Mouse (Mus musculus) midbrain, embryonic 13.5 days (tissue): ENCODE results near the gene Erbin. TPM values are rescaled to one million over a fixed set of nuclear protein-coding genes. Genes with fewer than 3 reads are reported as not detected.

Source experiments
- ATAC-seq: fragments of 200-750 bp; cut with Nextera tagmentation; 2 replicates; pipeline ENCODE4 v1.8.0; 2017; ENCODE audit warnings: mild to moderate bottlenecking, moderate TSS enrichment, moderate library complexity
- H3K27ac ChIP-seq: fragments of 300-500 bp; sonication (generic); 2 replicates; pipeline ENCODE4 v1.5.1; 2015; ENCODE audit warnings: inconsistent platforms, mild to moderate bottlenecking, moderate library complexity
- H3K27me3 ChIP-seq: fragments of 300-500 bp; sonication (generic); 2 replicates; pipeline ENCODE4 v1.6.1; 2015; ENCODE audit warnings: mild to moderate bottlenecking, inconsistent platforms
- H3K36me3 ChIP-seq: fragments of 300-500 bp; sonication (generic); 2 replicates; pipeline ENCODE4 v1.6.1; 2015; ENCODE audit warnings: mild to moderate bottlenecking, inconsistent platforms
- H3K4me1 ChIP-seq: fragments of 300-500 bp; sonication (generic); replicated peaks from 2 replicates; pipeline ENCODE4 v1.6.1; 2015; ENCODE audit warnings: inconsistent platforms
- H3K4me2 ChIP-seq: fragments of 300-500 bp; sonication (generic); replicated peaks from 2 replicates; pipeline ENCODE4 v1.6.1; 2015; ENCODE audit warnings: moderate library complexity, mild to moderate bottlenecking, inconsistent platforms
- H3K4me3 ChIP-seq: fragments of 300-500 bp; sonication (generic); replicated peaks from 2 replicates; pipeline ENCODE4 v1.5.1; 2015; ENCODE audit warnings: mild to moderate bottlenecking, inconsistent platforms
- H3K9ac ChIP-seq: fragments of 300-500 bp; sonication (generic); replicated peaks from 2 replicates; pipeline ENCODE4 v1.6.1; 2015; ENCODE audit warnings: mild to moderate bottlenecking, inconsistent platforms
- H3K9me3 ChIP-seq: fragments of 300-500 bp; sonication (generic); 2 replicates; pipeline ENCODE4 v1.6.1; 2016; ENCODE audit warnings: mild to moderate bottlenecking, inconsistent platforms
- WGBS: fragments of 180-500 bp; shearing (Covaris S2); methylation state at CpG from one replicate; pipeline ENCODE4 v1.1.7; 2015; 5-methylcytosine and 5-hydroxymethylcytosine counted together
- polyA plus RNA-seq: library from polyadenylated mRNA; unstranded; fragments of >200 nt; fragmentation: Nextera tagmentation; extraction: Ambion mirVana; gene quantifications from 2 replicates; pipeline ENCODE4 v1.2.1, GENCODE M21; 2015

The Erbin gene
- polyA plus RNA-seq, 1 experiment from 2014 or later, result 12.0 TPM

DNA sequence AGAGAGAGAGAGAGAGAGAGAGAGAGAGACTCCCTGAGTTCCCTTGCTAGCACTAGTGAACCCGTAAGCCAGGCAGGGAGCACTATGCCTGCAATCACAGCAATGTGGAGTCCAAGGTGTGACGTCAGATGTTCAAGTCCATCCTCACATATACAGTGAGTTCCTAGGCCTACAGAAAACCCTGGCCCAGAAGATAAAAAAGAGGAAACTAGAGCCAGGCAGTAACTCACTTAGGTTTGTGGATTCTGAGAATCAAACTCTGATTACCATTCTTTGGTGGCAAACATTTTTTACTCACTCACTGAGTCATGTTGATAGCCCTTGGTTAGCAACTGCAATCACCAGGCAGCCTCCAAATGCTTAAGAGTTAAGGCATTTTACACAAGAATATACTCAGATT, 72.7 kb downstream of the Erbin start:
- no peaks in the 10 kb centered on the region for H3K27me3 ChIP-seq
- H3K4me2 ChIP-seq, result no peak overlapping the region
- H3K9ac ChIP-seq, result no peak overlapping the region
- WGBS, result 82% methylated on average over 2 of the region's 2 CpGs
- no peak overlapping the region for H3K4me3 ChIP-seq
- H3K36me3 ChIP-seq, result peaks cover 34% of the 10 kb centered on the region
- no peaks in the 10 kb centered on the region for H3K4me1 ChIP-seq
- no peak for ATAC-seq
- no peak overlapping the region for H3K27ac ChIP-seq
- H3K9me3 ChIP-seq, result no peaks in the 10 kb centered on the region

DNA sequence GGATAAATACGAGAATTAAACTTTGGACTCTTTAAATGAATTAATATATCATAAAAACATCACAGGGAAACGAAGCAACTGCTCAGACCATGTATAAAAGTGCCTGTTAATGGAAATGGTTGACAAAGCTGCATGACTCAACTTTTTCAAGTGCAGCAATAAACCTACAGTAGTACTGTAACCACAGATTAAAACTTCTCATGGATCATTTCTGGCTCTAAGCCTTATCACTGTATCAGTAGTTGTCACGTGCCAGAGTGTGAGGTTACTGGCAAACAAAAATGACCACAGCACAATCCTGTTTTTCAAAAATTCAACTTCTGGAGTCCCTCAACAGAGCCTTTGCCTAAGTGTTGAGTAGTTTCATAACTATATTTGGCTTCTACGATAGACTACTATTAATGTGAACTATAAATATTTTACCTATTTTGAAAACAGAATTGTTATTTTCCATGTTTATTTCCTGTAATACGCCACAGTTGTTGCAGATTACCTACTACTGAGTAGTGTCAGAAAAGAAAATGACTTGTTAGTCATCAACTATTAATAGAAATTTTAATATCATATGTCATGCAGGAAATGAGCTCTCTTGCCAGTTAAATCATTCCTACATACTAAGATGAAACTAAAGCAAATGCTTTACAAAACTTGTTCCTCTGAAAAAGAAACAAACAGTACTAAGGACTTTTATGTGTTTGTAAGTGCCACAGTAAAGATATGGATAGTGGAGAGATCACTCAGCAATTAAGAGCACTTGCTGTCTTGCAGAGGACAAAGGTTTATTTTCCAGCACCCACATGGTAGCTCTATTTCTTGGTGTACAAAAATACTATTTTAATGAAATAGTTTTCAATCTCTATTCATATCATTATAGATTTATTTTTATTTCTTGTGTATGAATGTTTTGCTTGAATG, 78.8 kb downstream of the Erbin start:
- no peaks in the 10 kb centered on the region for H3K4me1 ChIP-seq
- no peak overlapping the region for H3K4me3 ChIP-seq
- no peak overlapping the region for H3K27ac ChIP-seq
- H3K9me3 ChIP-seq, result no peaks in the 10 kb centered on the region
- 96% methylated on average over 5 of the region's 5 CpGs for WGBS
- peaks cover 63% of the 10 kb centered on the region for H3K36me3 ChIP-seq
- no peak overlapping the region for H3K9ac ChIP-seq
- H3K4me2 ChIP-seq, result no peak overlapping the region
- H3K27me3 ChIP-seq, result no peaks in the 10 kb centered on the region
- ATAC-seq, result no peak

DNA sequence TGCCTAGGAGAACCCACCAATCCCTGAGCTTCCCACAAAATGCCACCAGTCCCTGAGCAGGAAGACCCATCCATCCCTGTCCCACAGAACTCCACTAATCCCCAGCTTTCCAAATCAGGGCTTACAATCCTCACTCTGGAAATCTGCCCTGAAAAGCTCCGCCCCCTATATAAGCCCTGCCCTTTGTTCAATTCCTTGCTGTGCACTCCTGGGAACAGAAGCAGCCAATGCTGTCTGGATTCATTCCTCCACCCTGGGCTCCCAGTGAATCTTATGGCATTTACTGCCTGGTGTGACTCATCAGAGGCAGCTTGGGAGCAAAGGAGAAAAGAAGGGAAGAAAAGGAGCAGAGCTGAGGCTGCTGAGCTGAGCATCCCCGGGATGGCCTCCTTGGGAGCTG, 81.7 kb downstream of the Erbin start:
- no peaks in the 10 kb centered on the region for H3K4me1 ChIP-seq
- 60% methylated on average over 2 of the region's 2 CpGs for WGBS
- H3K36me3 ChIP-seq, result peaks cover 63% of the 10 kb centered on the region
- H3K27me3 ChIP-seq, result no peaks in the 10 kb centered on the region
- 0 out of 2 replicates have a peak, but pooled peaks have one; percentile 40 for ATAC-seq
- H3K4me3 ChIP-seq, result no peak overlapping the region
- H3K9me3 ChIP-seq, result no peaks in the 10 kb centered on the region
- no peak overlapping the region for H3K27ac ChIP-seq
- H3K9ac ChIP-seq, result no peak overlapping the region
- H3K4me2 ChIP-seq, result no peak overlapping the region

DNA sequence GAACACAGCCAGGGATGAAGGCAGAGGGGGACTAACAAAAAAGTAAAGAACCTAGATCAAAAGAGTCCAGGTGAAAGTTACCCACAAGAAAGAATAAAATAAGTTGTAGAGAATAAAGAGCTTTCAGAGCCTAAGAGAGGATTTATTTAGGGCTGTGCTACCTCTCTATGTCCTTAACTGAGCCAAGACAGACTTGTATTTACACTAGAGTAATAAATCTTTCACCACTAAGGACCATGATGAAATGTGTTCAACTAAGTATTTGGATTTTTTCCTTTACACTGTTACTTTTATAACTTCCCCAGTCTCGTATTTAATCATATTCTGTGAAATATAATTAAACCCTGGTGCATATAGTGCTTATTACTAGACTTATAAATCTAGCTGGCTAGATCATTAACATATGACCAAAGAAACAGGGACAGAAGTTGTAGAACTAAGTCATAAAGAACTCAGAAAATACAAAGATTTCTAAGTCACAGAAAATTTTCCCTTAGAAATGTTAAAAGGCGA, 90.6 kb downstream of the Erbin start:
- ATAC-seq, result no peak
- H3K4me3 ChIP-seq, result no peak overlapping the region
- no peak overlapping the region for H3K4me2 ChIP-seq
- H3K9me3 ChIP-seq, result no peaks in the 10 kb centered on the region
- 90% methylated on average over 2 of the region's 2 CpGs for WGBS
- no peaks in the 10 kb centered on the region for H3K4me1 ChIP-seq
- no peaks in the 10 kb centered on the region for H3K27me3 ChIP-seq
- H3K27ac ChIP-seq, result no peak overlapping the region
- H3K36me3 ChIP-seq, result peaks cover 28% of the 10 kb centered on the region
- H3K9ac ChIP-seq, result no peak overlapping the region

DNA sequence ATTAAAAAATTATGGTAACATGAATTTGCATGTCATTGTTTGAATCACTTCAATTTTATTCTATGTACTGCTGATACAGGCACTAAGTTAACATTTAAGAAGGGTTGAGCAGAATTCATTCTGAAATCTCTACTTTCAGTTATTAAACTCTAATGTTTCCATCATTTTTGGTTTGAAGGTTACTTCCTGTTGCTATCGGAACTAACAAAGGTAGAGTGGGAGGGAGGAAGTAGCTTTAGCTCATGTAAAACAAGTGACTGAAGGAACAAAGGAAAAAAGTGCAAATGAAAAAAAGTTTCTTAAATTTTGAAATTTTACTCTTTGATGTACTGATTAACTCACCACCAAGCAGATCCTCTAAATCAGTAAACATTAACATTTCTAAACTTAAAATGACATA, 98.0 kb downstream of the Erbin start:
- Histone ChIP-seq H3K4me2 (no peak overlapping the region), H3K36me3 (peaks cover 25% of the 10 kb centered on the region), H3K4me1 (no peaks in the 10 kb centered on the region), H3K27ac (no peak overlapping the region), H3K4me3 (no peak overlapping the region), H3K9ac (no peak overlapping the region), H3K9me3 (no peaks in the 10 kb centered on the region), H3K27me3 (no peaks in the 10 kb centered on the region)
- ATAC-seq, result no peak
- WGBS, result 96% methylated on average over 1 of the region's 1 CpGs

DNA sequence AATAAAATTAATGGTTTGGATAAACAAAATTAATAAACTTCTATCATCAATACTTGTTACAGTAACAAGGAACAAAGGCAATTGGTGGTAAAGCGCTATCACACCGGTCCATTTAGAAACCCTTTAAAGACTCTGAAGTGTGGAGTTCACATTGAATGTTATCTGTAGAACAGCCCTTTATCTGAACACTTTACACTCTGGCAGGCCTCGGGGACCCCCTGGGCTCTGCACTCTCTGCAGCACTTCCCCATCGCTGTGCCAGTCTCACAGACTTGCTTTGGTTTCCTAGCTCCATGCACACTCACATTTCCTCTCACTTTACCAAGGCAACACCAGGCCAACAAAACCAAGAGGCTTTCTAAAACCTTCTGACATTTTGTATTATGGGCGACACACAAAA, 100.9 kb downstream of the Erbin start:
- Histone ChIP-seq H3K4me1 (no peaks in the 10 kb centered on the region), H3K9ac (no peak overlapping the region), H3K4me3 (no peak overlapping the region), H3K27ac (no peak overlapping the region), H3K9me3 (no peaks in the 10 kb centered on the region), H3K27me3 (no peaks in the 10 kb centered on the region), H3K36me3 (peaks cover 30% of the 10 kb centered on the region), H3K4me2 (no peak overlapping the region)
- no peak for ATAC-seq
- WGBS, result 84% methylated on average over 5 of the region's 5 CpGs

DNA sequence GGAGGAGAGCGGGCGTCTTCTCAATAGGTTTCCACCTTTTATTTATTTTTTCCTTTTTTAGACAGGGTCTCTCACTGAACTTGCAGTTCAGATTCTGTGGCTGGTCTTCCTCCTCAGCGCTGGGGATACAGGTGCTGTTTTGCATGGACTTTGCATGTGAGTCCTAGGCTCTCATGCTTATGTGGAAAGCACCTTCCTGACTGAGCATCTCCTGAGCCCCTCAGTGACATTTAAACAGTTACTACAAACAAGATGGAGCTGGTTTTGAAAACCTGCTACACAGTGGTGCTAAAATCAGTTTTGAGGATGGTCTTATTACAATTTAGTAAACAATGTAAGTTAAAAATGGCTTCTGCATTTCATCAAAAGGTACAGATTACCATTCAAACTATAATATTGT, 102.4 kb downstream of the Erbin start:
- Histone ChIP-seq H3K4me2 (no peak overlapping the region), H3K9me3 (no peaks in the 10 kb centered on the region), H3K27ac (no peak overlapping the region), H3K9ac (no peak overlapping the region), H3K4me3 (no peak overlapping the region), H3K4me1 (no peaks in the 10 kb centered on the region), H3K36me3 (peaks cover 30% of the 10 kb centered on the region), H3K27me3 (no peaks in the 10 kb centered on the region)
- ATAC-seq, result no peak
- 93% methylated on average over 3 of the region's 3 CpGs for WGBS

DNA sequence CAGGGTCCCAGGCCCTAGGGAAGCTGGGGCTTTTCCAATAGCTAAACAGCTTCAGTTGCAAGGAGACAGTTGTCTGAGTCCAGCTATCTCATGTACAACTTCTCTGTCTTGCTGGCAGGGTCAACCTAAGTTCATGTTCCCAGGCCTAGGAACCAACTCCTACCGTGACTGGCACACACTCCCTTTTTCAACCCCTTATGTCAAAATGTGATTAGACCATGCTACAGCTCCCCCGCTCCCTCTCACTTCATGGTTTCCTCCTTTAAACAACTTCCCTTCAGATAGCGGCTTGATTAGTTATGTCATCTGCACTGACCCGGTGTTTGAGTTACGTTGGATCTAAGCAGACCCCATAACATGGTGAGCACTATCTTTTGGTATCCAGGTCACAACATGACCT, 112.8 kb downstream of the Erbin start:
- no peak overlapping the region for H3K4me2 ChIP-seq
- no peaks in the 10 kb centered on the region for H3K9me3 ChIP-seq
- no peak overlapping the region for H3K9ac ChIP-seq
- peaks cover 13% of the 10 kb centered on the region for H3K4me1 ChIP-seq
- no peak for ATAC-seq
- H3K27me3 ChIP-seq, result no peaks in the 10 kb centered on the region
- H3K36me3 ChIP-seq, result no peaks in the 10 kb centered on the region; the same call in 1 of the 2 replicates
- WGBS, result 88% methylated on average over 5 of the region's 5 CpGs
- no peak overlapping the region for H3K4me3 ChIP-seq
- H3K27ac ChIP-seq, result no peak overlapping the region

DNA sequence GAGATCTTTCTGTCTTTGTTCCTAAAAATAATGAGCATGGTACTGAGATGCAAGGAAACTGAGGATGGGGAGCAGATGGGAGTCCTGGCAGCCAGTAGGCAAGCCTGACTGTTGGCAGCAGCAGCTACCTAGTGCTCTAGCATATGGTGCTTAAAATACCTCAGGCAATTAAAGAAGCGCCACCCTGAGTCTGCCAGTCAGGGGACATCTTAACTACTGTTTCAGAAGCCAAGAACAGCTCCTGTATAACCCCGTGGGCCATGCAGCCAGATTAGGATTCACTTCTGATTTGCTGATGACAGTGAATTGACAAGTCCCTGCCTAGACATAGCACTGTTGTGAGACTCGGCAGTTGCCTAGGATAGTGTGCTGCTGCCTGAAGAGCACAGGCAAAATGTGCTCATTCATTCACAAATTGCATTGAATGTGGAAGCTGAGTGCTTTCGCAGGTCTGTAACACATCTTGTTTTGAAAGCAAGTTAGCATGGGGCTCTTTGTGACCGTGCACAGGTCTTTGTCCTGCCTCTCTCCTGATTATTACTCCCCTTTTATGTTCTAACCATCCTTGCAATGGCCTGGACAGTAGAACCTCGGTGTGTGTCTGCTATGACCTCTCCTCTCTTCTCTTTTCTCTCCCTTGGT, 114.0 kb downstream of the Erbin start:
- H3K4me1 ChIP-seq, result peaks cover 13% of the 10 kb centered on the region
- H3K36me3 ChIP-seq, result no peaks in the 10 kb centered on the region; the same call in 1 of the 2 replicates
- H3K4me3 ChIP-seq, result no peak overlapping the region
- no peaks in the 10 kb centered on the region for H3K27me3 ChIP-seq
- peak; percentile 89 for ATAC-seq
- 30% methylated on average over 6 of the region's 6 CpGs for WGBS
- H3K9me3 ChIP-seq, result no peaks in the 10 kb centered on the region
- H3K4me2 ChIP-seq, result no peak overlapping the region
- H3K9ac ChIP-seq, result no peak overlapping the region
- H3K27ac ChIP-seq, result peak overlapping the region; percentile 61

DNA sequence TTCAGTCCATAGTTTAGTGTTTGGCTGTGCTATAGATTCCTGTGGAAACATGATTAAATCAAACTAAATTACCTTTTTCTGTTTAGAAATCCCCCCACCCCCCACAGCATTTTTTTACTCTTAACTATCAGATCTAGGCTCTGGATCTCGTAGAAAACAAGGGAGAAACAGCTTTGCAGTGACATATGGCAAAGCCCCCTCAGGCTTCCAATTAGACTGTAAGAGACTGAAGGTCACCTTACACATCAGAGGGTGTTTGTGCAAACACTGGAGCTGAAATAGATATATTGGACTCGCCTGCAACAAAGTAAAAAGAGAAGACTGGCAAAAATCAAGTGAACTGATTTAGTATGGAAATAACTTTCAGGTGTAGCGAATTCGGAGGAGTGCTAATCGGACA, 116.6 kb downstream of the Erbin start:
- Histone ChIP-seq H3K9ac (no peak overlapping the region), H3K9me3 (no peaks in the 10 kb centered on the region), H3K4me2 (no peak overlapping the region), H3K27ac (no peak overlapping the region), H3K4me3 (no peak overlapping the region), H3K36me3 (no peaks in the 10 kb centered on the region; the same call in 1 of the 2 replicates), H3K27me3 (no peaks in the 10 kb centered on the region), H3K4me1 (peaks cover 13% of the 10 kb centered on the region)
- no peak for ATAC-seq
- WGBS, result 79% methylated on average over 5 of the region's 5 CpGs

DNA sequence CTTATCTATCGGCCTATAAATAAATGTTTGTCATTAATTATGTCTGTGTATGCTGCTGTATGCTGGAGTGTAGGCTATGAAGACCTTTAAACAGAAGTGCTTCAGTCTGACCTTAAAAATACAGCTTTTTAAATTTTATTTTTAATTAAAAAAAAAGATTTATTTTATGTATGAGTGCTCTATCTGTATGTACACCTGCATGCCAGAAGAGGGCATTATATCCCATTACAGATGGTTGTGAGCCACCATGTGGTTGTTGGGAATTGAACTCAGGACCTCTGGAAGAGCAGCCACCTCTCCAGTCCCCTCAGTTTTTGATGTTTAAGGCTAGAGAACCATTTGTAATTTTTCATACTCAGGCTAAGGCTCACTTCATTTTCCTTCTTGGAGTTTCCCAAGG, 119.3 kb downstream of the Erbin start:
- H3K9ac ChIP-seq, result no peak overlapping the region

More for the DNA sequence above, 119.3 kb downstream of the Erbin start:
- ATAC-seq, result no peak
- Histone ChIP-seq H3K9me3 (no peaks in the 10 kb centered on the region), H3K4me1 (no peaks in the 10 kb centered on the region), H3K27ac (no peak overlapping the region), H3K36me3 (no peaks in the 10 kb centered on the region), H3K4me3 (no peak overlapping the region), H3K4me2 (no peak overlapping the region), H3K27me3 (no peaks in the 10 kb centered on the region)
- WGBS, result 98% methylated on average over 1 of the region's 1 CpGs
